Mouse (Mus musculus) lung, adult 2 months (tissue): ENCODE results near the gene Olfr1317.

Experiments
- CTCF ChIP-seq: fragments of 200-500 bp; IDR thresholded peaks from 2 replicates; pipeline ENCODE4 v1.5.1; 2011; ENCODE audit warnings: mild to moderate bottlenecking, low read length, control low read depth; ENCODE audit not compliant: insufficient read depth
- POLR2A ChIP-seq: fragments of 200-500 bp; IDR thresholded peaks from 2 replicates; pipeline ENCODE4 v1.6.1; 2011; ENCODE audit warnings: low read depth, mild to moderate bottlenecking, control low read depth, low read length, borderline replicate concordance; ENCODE audit errors: extremely low read depth

DNA sequence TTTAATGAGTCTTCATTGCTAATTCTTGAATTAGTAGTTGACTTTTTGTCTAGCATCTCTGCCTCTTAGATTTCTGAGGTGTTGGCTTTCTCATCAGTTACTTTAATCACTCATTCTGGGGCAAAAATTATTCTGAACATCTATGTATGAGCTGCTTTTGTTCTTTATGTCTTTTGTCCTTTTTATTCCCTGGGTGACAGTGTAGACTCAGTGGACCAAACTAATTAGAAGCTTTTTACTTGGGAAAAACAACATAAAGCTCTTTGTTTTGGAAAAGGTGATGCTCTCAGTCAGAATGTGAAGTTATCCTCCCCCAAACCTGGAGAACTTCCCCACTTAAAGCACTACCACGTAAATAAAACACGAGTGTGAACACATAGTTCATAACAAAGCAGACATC, at the start of gene Olfr1317:
- TF ChIP-seq POLR2A: no peak
- TF ChIP-seq CTCF: no peak
